8 mouse cellular contexts compared by ENCODE assay signal in the genomic region with DNA sequence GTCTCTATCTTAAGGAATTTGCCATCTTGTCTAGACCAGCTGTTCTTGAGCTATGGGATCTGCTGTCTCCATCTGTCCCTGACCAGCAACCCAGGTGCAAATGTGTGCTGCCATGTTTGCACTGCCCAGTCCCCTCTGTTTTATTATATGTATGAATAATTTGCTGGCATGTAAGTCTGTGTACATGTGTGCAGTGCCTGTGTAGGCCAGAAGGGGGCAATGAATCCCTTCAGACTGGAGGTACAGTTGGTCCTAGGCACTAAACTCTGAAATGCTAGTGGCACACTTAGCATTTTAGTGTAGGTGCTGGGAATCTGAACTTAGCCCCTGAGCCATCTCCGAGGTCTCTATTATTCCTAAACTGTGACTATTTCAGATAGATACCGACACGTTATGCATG. TPM values are rescaled to one million over a fixed set of nuclear protein-coding genes. Genes with fewer than 3 reads are reported as not detected.
DNase-seq lines count a peak whose midpoint lies in the region; ATAC-seq lines count a peak whose summit lies in the region.

No protein-coding gene starts in this region.

- H3K4me3 ChIP-seq in forebrain, embryonic 11.5 days (ENCODE audit: low read depth, low read length), result no peak overlapping the region
- no peak overlapping the region for H3K4me3 ChIP-seq in forebrain, embryonic 16.5 days (replicated peaks; ENCODE audit: low read length)
- no peak overlapping the region for H3K4me3 ChIP-seq in embryonic facial prominence, embryonic 10.5 days

- no peak overlapping the region for H3K4me2 ChIP-seq in forebrain, embryonic 11.5 days (ENCODE audit: low read depth, low read length, severe bottlenecking)
- H3K4me2 ChIP-seq in forebrain, embryonic 16.5 days (ENCODE audit: low read length), result no peak overlapping the region

- DNase-seq in forebrain, embryonic 11.5 days (ENCODE audit: low spot score), result peak; percentile 65
- DNase-seq in 3134 (ENCODE audit: extremely low read depth, insufficient read length, low spot score) (peak; percentile 11), adipocyte (ENCODE audit: low spot score) (peak; percentile 36)
- DNase-seq in embryonic facial prominence, embryonic 10.5 days (ENCODE audit: low spot score), result peak; percentile 48
- peak; percentile 67 for DNase-seq in kidney, adult 9 months
- DNase-seq in lung, adult 18-20 months, result peak; percentile 17 to 19
- DNase-seq in spleen, adult 18-20 months, result peak; percentile 8 to 46

- H3K36me3 ChIP-seq in forebrain, embryonic 11.5 days (ENCODE audit: control insufficient read depth, insufficient read depth, low read length), result peaks cover 5% of the 10 kb centered on the region; the same call in 1 of the 2 replicates
- H3K36me3 ChIP-seq in forebrain, embryonic 16.5 days (ENCODE audit: control insufficient read depth, insufficient read depth), result peaks cover 24% of the 10 kb centered on the region
- peaks cover 92% of the 10 kb centered on the region for H3K36me3 ChIP-seq in embryonic facial prominence, embryonic 10.5 days (replicated peaks)

- no peak overlapping the region for H3K9ac ChIP-seq in forebrain, embryonic 11.5 days (ENCODE audit: low read length)
- H3K9ac ChIP-seq in forebrain, embryonic 16.5 days (replicated peaks; ENCODE audit: low read depth, low read length), result no peak overlapping the region

- no peak for ATAC-seq in forebrain, embryonic 11.5 days (replicated peaks; ENCODE audit: low FRiP score)
- ATAC-seq in forebrain, embryonic 16.5 days, result no peak

- WGBS in forebrain, embryonic 11.5 days, result 88% methylated on average over 3 of the region's 3 CpGs
- WGBS in forebrain, embryonic 16.5 days, result 92% methylated on average over 3 of the region's 3 CpGs
- 87% methylated on average over 3 of the region's 3 CpGs for WGBS in embryonic facial prominence, embryonic 10.5 days

- no peaks in the 10 kb centered on the region for H3K27me3 ChIP-seq in forebrain, embryonic 11.5 days (ENCODE audit: control insufficient read depth, insufficient read depth, low read length)
- no peaks in the 10 kb centered on the region for H3K27me3 ChIP-seq in forebrain, embryonic 16.5 days (replicated peaks; ENCODE audit: control insufficient read depth, insufficient read depth, low read length)
- no peaks in the 10 kb centered on the region for H3K27me3 ChIP-seq in embryonic facial prominence, embryonic 10.5 days (replicated peaks; ENCODE audit: low read depth, poor library complexity, severe bottlenecking)

- H3K4me1 ChIP-seq in forebrain, embryonic 11.5 days (replicated peaks; ENCODE audit: control insufficient read depth, insufficient read depth, low read length), result no peaks in the 10 kb centered on the region
- H3K4me1 ChIP-seq in forebrain, embryonic 16.5 days (replicated peaks; ENCODE audit: control insufficient read depth, insufficient read depth, low read length), result no peaks in the 10 kb centered on the region
- no peaks in the 10 kb centered on the region for H3K4me1 ChIP-seq in embryonic facial prominence, embryonic 10.5 days

- no peaks in the 10 kb centered on the region for H3K9me3 ChIP-seq in forebrain, embryonic 11.5 days (ENCODE audit: control insufficient read depth, low read length)
- H3K9me3 ChIP-seq in forebrain, embryonic 16.5 days (ENCODE audit: control insufficient read depth, low read length), result no peaks in the 10 kb centered on the region
- H3K9me3 ChIP-seq in embryonic facial prominence, embryonic 10.5 days, result no peaks in the 10 kb centered on the region

- no peak overlapping the region for H3K27ac ChIP-seq in forebrain, embryonic 11.5 days (ENCODE audit: low read depth, low read length)
- H3K27ac ChIP-seq in forebrain, embryonic 16.5 days (ENCODE audit: low read length), result no peak overlapping the region
- H3K27ac ChIP-seq in embryonic facial prominence, embryonic 10.5 days (replicated peaks), result no peak overlapping the region

RNA-seq across cellular contexts. Expression of a gene that starts 58.9 kb away (rescaled TPM):
- polyA plus RNA-seq in forebrain, embryonic 11.5 days (2014; fragmentation: Nextera tagmentation; extraction: Ambion mirVana), result 23.2 and 24.1 TPM in 2 replicates
- polyA plus RNA-seq in forebrain, embryonic 16.5 days (2015; fragmentation: Nextera tagmentation; extraction: Ambion mirVana), result 17.9 and 22.8 TPM in 2 replicates
- polyA plus RNA-seq in embryonic facial prominence, embryonic 10.5 days (2016; fragmentation: Nextera tagmentation; extraction: Ambion mirVana), result 19.1 and 19.3 TPM in 2 replicates

Comparison
In these comparisons a context has a peak if more than half of its experiments do, and no peak if none do; other contexts are left out.
1. DNase-seq: peak in every context shown above with its lines; median percentile 67 in kidney, adult 9 months; 65 in forebrain, embryonic 11.5 days; 48 in embryonic facial prominence, embryonic 10.5 days; 36 in adipocyte; 27 in spleen, adult 18-20 months; 18 in lung, adult 18-20 months; 11 in 3134.